Mouse (Mus musculus): ENCODE data around the gene Macrod2. TPM values are rescaled to one million over a fixed set of nuclear protein-coding genes. Genes with fewer than 3 reads are reported as not detected.

Macrod2 gene
- polyA plus RNA-seq, 1 experiment, result 0.95 TPM

- Histone ChIP-seq H3K36me3 (ENCODE audit: control insufficient read depth, insufficient read depth) (no peaks in the 10 kb centered on the region), H3K79me3 (ENCODE audit: low read depth) (no peaks in the 10 kb centered on the region)
Measured at GRCm38 (mm10) chr2:140621730-140622337, 226.7 kb downstream of the Macrod2 start.

GRCm38 (mm10) chr2:140653481-140653880 is 258.4 kb downstream of the Macrod2 start:
- TF ChIP-seq CEBPB (IDR thresholded peaks at IDR 0.05; ENCODE audit: low read depth) (no peak), FOSL1 (IDR thresholded peaks at IDR 0.05; ENCODE audit: insufficient read depth, low read length, poor library complexity, severe bottlenecking) (no peak), MAX (IDR thresholded peaks at IDR 0.05) (no peak), CTCF (IDR thresholded peaks at IDR 0.05; ENCODE audit: control insufficient read depth, insufficient read depth, insufficient read length) (no peak), MYOD1 (IDR thresholded peaks at IDR 0.05; ENCODE audit: control insufficient read depth, insufficient read length, low read depth) (no peak), MYOG (IDR thresholded peaks at IDR 0.05; ENCODE audit: control insufficient read depth, extremely low read depth, insufficient read length) (no peak), USF1 (IDR thresholded peaks at IDR 0.05; ENCODE audit: low read depth) (no peak)
- Histone ChIP-seq H3K4me3 (ENCODE audit: insufficient read depth, poor library complexity, severe bottlenecking) (no peak overlapping the region), H3ac (ENCODE audit: control insufficient read depth, insufficient read length, low read depth) (no peak overlapping the region), H3K79me2 (ENCODE audit: control insufficient read depth, insufficient read depth) (no peaks in the 10 kb centered on the region), H3K79me3 (ENCODE audit: low read depth) (no peaks in the 10 kb centered on the region), H3K27me3 (ENCODE audit: control insufficient read depth, insufficient read depth, insufficient read length) (no peaks in the 10 kb centered on the region), H3K36me3 (ENCODE audit: control insufficient read depth, insufficient read depth) (no peaks in the 10 kb centered on the region)

More at GRCm38 (mm10) chr2:140621730-140622337, 226.7 kb downstream of the Macrod2 start:
- Histone ChIP-seq H3K27me3 (ENCODE audit: control insufficient read depth, insufficient read depth, insufficient read length) (no peaks in the 10 kb centered on the region), H3K79me2 (ENCODE audit: control insufficient read depth, insufficient read depth) (no peaks in the 10 kb centered on the region), H3K4me3 (ENCODE audit: insufficient read depth, poor library complexity, severe bottlenecking) (no peak overlapping the region), H3ac (ENCODE audit: control insufficient read depth, insufficient read length, low read depth) (no peak overlapping the region)
- no peak for TF ChIP-seq CTCF (IDR thresholded peaks at IDR 0.05; ENCODE audit: control insufficient read depth, insufficient read depth, insufficient read length)
- no peak for TF ChIP-seq MAX (IDR thresholded peaks at IDR 0.05)
- no peak for TF ChIP-seq MYOG (IDR thresholded peaks at IDR 0.05; ENCODE audit: control insufficient read depth, extremely low read depth, insufficient read length)
- no peak for TF ChIP-seq MYOD1 (IDR thresholded peaks at IDR 0.05; ENCODE audit: control insufficient read depth, insufficient read length, low read depth)
- TF ChIP-seq USF1 (IDR thresholded peaks at IDR 0.05; ENCODE audit: low read depth), result no peak

- H3K79me2 ChIP-seq (ENCODE audit: control insufficient read depth, insufficient read depth), result no peaks in the 10 kb centered on the region
- H3K79me3 ChIP-seq (ENCODE audit: low read depth), result no peaks in the 10 kb centered on the region
- TF ChIP-seq CEBPB (IDR thresholded peaks at IDR 0.05; ENCODE audit: low read depth) (no peak), USF1 (IDR thresholded peaks at IDR 0.05; ENCODE audit: low read depth) (no peak), MYOG (IDR thresholded peaks at IDR 0.05; ENCODE audit: control insufficient read depth, extremely low read depth, insufficient read length) (no peak), FOSL1 (IDR thresholded peaks at IDR 0.05; ENCODE audit: insufficient read depth, low read length, poor library complexity, severe bottlenecking) (no peak), MAX (IDR thresholded peaks at IDR 0.05) (no peak), MYOD1 (IDR thresholded peaks at IDR 0.05; ENCODE audit: control insufficient read depth, insufficient read length, low read depth) (no peak), CTCF (IDR thresholded peaks at IDR 0.05; ENCODE audit: control insufficient read depth, insufficient read depth, insufficient read length) (no peak)
- H3ac ChIP-seq (ENCODE audit: control insufficient read depth, insufficient read length, low read depth), result no peak overlapping the region
- H3K36me3 ChIP-seq (ENCODE audit: control insufficient read depth, insufficient read depth), result no peaks in the 10 kb centered on the region
- no peaks in the 10 kb centered on the region for H3K27me3 ChIP-seq (ENCODE audit: control insufficient read depth, insufficient read depth, insufficient read length)
- H3K4me3 ChIP-seq (ENCODE audit: insufficient read depth, poor library complexity, severe bottlenecking), result no peak overlapping the region
Measured at GRCm38 (mm10) chr2:140653978-140654377, 258.9 kb downstream of the Macrod2 start.

GRCm38 (mm10) chr2:140662673-140663072 is 267.6 kb downstream of the Macrod2 start:
- no peaks in the 10 kb centered on the region for H3K36me3 ChIP-seq (ENCODE audit: control insufficient read depth, insufficient read depth)
- no peaks in the 10 kb centered on the region for H3K79me3 ChIP-seq (ENCODE audit: low read depth)
- TF ChIP-seq MAX (IDR thresholded peaks at IDR 0.05) (no peak), FOSL1 (IDR thresholded peaks at IDR 0.05; ENCODE audit: insufficient read depth, low read length, poor library complexity, severe bottlenecking) (no peak), MYOD1 (IDR thresholded peaks at IDR 0.05; ENCODE audit: control insufficient read depth, insufficient read length, low read depth) (no peak), CEBPB (IDR thresholded peaks at IDR 0.05; ENCODE audit: low read depth) (no peak), CTCF (IDR thresholded peaks at IDR 0.05; ENCODE audit: control insufficient read depth, insufficient read depth, insufficient read length) (no peak), MYOG (IDR thresholded peaks at IDR 0.05; ENCODE audit: control insufficient read depth, extremely low read depth, insufficient read length) (no peak), USF1 (IDR thresholded peaks at IDR 0.05; ENCODE audit: low read depth) (no peak)
- no peak overlapping the region for H3K4me3 ChIP-seq (ENCODE audit: insufficient read depth, poor library complexity, severe bottlenecking)
- H3K79me2 ChIP-seq (ENCODE audit: control insufficient read depth, insufficient read depth), result no peaks in the 10 kb centered on the region
- no peaks in the 10 kb centered on the region for H3K27me3 ChIP-seq (ENCODE audit: control insufficient read depth, insufficient read depth, insufficient read length)
- H3ac ChIP-seq (ENCODE audit: control insufficient read depth, insufficient read length, low read depth), result no peak overlapping the region

- TF ChIP-seq USF1 (IDR thresholded peaks at IDR 0.05; ENCODE audit: low read depth) (no peak), MYOG (IDR thresholded peaks at IDR 0.05; ENCODE audit: control insufficient read depth, extremely low read depth, insufficient read length) (no peak), CEBPB (IDR thresholded peaks at IDR 0.05; ENCODE audit: low read depth) (no peak), MAX (IDR thresholded peaks at IDR 0.05) (no peak), CTCF (IDR thresholded peaks at IDR 0.05; ENCODE audit: control insufficient read depth, insufficient read depth, insufficient read length) (no peak), MYOD1 (IDR thresholded peaks at IDR 0.05; ENCODE audit: control insufficient read depth, insufficient read length, low read depth) (no peak), FOSL1 (IDR thresholded peaks at IDR 0.05; ENCODE audit: insufficient read depth, low read length, poor library complexity, severe bottlenecking) (no peak)
- Histone ChIP-seq H3ac (ENCODE audit: control insufficient read depth, insufficient read length, low read depth) (no peak overlapping the region), H3K79me3 (ENCODE audit: low read depth) (no peaks in the 10 kb centered on the region), H3K4me3 (ENCODE audit: insufficient read depth, poor library complexity, severe bottlenecking) (no peak overlapping the region), H3K79me2 (ENCODE audit: control insufficient read depth, insufficient read depth) (no peaks in the 10 kb centered on the region), H3K36me3 (ENCODE audit: control insufficient read depth, insufficient read depth) (no peaks in the 10 kb centered on the region), H3K27me3 (ENCODE audit: control insufficient read depth, insufficient read depth, insufficient read length) (no peaks in the 10 kb centered on the region)
Measured at GRCm38 (mm10) chr2:140664381-140664780, 269.3 kb downstream of the Macrod2 start.

All from C2C12 (cell line).